Mouse (Mus musculus): ENCODE results near the gene Eefsec.

- TF ChIP-seq GATA1 (IDR thresholded peaks at IDR 0.05; ENCODE audit: low read length), result no peak
- TF ChIP-seq TAL1 (IDR thresholded peaks at IDR 0.05; ENCODE audit: low read length), result no peak
Measured at GRCm38 (mm10) chr6:88301234-88301633, 145.1 kb downstream of the Eefsec start.

Data from erythroblast, embryonic 14.5 days (primary cell).